8 mouse cellular contexts compared by ENCODE assay signal in genomic region chr8:89317514-89318289, GRCm38 (mm10).
A peak's percentile ranks its signal among the peaks of the same experiment; 100 is the strongest.
DNase-seq lines count a peak whose midpoint lies in the region; ATAC-seq and TF ChIP-seq lines count a peak whose summit lies in the region.

No protein-coding gene starts in this region.

- H3K4me3 ChIP-seq in left cerebral cortex, adult 2 months = peak overlapping the region; percentile 30
- no peak overlapping the region for H3K4me3 ChIP-seq in hindbrain, embryonic 11.5 days (ENCODE audit: low read depth, low read length)
- H3K4me3 ChIP-seq in layer of hippocampus, adult 2 months = peak overlapping the region; percentile 5; the same call in 1 of the 2 replicates
- H3K4me3 ChIP-seq in midbrain, embryonic 10.5 days = no peak overlapping the region

- TF ChIP-seq CTCF in left cerebral cortex, adult 2 months (IDR thresholded peaks at IDR 0.05) = no peak
- no peak for TF ChIP-seq CTCF in layer of hippocampus, adult 2 months (conservative IDR thresholded peaks at IDR 0.05)

- H3K27me3 ChIP-seq in hindbrain, embryonic 11.5 days (ENCODE audit: control insufficient read depth, insufficient read depth, low read length) = no peaks in the 10 kb centered on the region; the same call in 1 of the 2 replicates
- no peaks in the 10 kb centered on the region for H3K27me3 ChIP-seq in midbrain, embryonic 10.5 days (ENCODE audit: low read depth, poor library complexity, severe bottlenecking)

- no peak overlapping the region for H3K4me2 ChIP-seq in hindbrain, embryonic 11.5 days (replicated peaks; ENCODE audit: low read depth, low read length)

- peak in 1 of 2 experiments; percentile 11 for DNase-seq in left cerebral cortex, adult 2 months (ENCODE audit: extremely low spot score in 1 of 2, low spot score in 2 of 2)
- DNase-seq in left cerebral cortex, adult 11 months (ENCODE audit: low spot score) = no peak
- DNase-seq in hindbrain, embryonic 11.5 days (ENCODE audit: low spot score) = peak; percentile 18
- DNase-seq in layer of hippocampus, adult 2 months (ENCODE audit: low spot score in 2 of 2) = peak in 1 of 2 experiments; percentile 27
- no peak for DNase-seq in midbrain, embryonic 10.5 days (ENCODE audit: low spot score)
- no peak for DNase-seq in c-Kit-positive CD71-positive TER-119-positive erythroid progenitor cells, embryonic 14.5 days (ENCODE audit: low spot score)
- no peak for DNase-seq in urinary bladder, postnatal 10 days (ENCODE audit: low spot score)

- no peaks in the 10 kb centered on the region for H3K36me3 ChIP-seq in hindbrain, embryonic 11.5 days (ENCODE audit: control insufficient read depth, insufficient read depth, low read length)
- H3K36me3 ChIP-seq in midbrain, embryonic 10.5 days = no peaks in the 10 kb centered on the region

- H3K4me1 ChIP-seq in hindbrain, embryonic 11.5 days (replicated peaks; ENCODE audit: control insufficient read depth, insufficient read depth, low read length) = peaks cover 2% of the 10 kb centered on the region; the same call in 1 of the 2 replicates
- peaks cover 42% of the 10 kb centered on the region for H3K4me1 ChIP-seq in midbrain, embryonic 10.5 days

- H3K27ac ChIP-seq in left cerebral cortex, adult 2 months = no peak overlapping the region
- H3K27ac ChIP-seq in hindbrain, embryonic 11.5 days (ENCODE audit: low read depth, low read length) = no peak overlapping the region
- H3K27ac ChIP-seq in layer of hippocampus, adult 2 months = no peak overlapping the region
- peak overlapping the region; percentile 50; the same call in 1 of the 2 replicates for H3K27ac ChIP-seq in midbrain, embryonic 10.5 days (replicated peaks)

- no peak overlapping the region for H3K9ac ChIP-seq in hindbrain, embryonic 11.5 days (ENCODE audit: low read depth, low read length)

- ATAC-seq in hindbrain, embryonic 11.5 days (ENCODE audit: low FRiP score) = no peak
- no peak for ATAC-seq in cerebellum, adult (ENCODE audit: insufficient number of reproducible peaks, low FRiP score, low TSS enrichment)

- H3K9me3 ChIP-seq in hindbrain, embryonic 11.5 days (ENCODE audit: control insufficient read depth, low read length) = no peaks in the 10 kb centered on the region
- H3K9me3 ChIP-seq in midbrain, embryonic 10.5 days (replicated peaks) = no peaks in the 10 kb centered on the region

- WGBS in hindbrain, embryonic 11.5 days = 35% methylated on average over 18 of the region's 18 CpGs
- 47% methylated on average over 18 of the region's 18 CpGs for WGBS in midbrain, embryonic 10.5 days

- intact Hi-C loops in left cerebral cortex, adult 2 months (cut with DNase I) = no loop called here

Comparison
In these comparisons a context has a peak if more than half of its experiments do, and no peak if none do; other contexts are left out.
1. H3K4me3 ChIP-seq: peak in left cerebral cortex, adult 2 months (single experiment) and layer of hippocampus, adult 2 months (single experiment); none in hindbrain, embryonic 11.5 days (single experiment) and midbrain, embryonic 10.5 days (single experiment).